Mouse (Mus musculus): ENCODE data around the gene Slc25a39.

The Slc25a39 gene

GRCm38 (mm10) chr11:102437120-102438061, 29.6 kb upstream of the Slc25a39 start:
- no peak for DNase-seq (ENCODE audit: extremely low read depth, insufficient read length, low spot score)

GRCm38 (mm10) chr11:102436471-102436790, 28.7 kb upstream of the Slc25a39 start:
- DNase-seq (ENCODE audit: extremely low read depth, insufficient read length, low spot score), result no peak

DNA sequence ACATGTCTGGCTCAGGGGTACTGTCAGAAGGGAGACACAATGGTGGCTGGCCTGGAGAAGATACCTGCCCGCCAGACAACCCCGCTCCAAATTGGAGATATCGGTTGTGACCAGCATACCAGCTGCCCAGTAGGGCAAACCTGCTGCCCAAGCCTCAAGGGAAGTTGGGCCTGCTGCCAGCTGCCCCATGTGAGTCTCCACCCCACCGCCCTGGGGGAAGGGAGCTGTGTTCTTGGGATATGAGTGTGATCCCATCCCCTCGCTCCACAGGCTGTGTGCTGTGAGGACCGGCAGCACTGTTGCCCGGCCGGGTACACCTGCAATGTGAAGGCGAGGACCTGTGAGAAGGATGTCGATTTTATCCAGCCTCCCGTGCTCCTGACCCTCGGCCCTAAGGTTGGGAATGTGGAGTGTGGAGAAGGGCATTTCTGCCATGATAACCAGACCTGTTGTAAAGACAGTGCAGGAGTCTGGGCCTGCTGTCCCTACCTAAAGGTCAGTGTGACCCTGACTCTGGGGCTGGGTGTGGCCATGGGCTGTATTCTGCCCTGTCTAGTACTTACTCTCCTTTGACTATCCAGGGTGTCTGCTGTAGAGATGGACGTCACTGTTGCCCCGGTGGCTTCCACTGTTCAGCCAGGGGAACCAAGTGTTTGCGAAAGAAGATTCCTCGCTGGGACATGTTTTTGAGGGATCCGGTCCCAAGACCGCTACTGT, 28.2 kb upstream of the Slc25a39 start:
- no peak for DNase-seq (ENCODE audit: extremely low read depth, insufficient read length, low spot score)

GRCm38 (mm10) chr11:102434816-102435705, 27.3 kb upstream of the Slc25a39 start:
- no peak for DNase-seq (ENCODE audit: extremely low read depth, insufficient read length, low spot score)

- peak; percentile 53 for DNase-seq (ENCODE audit: extremely low read depth, insufficient read length, low spot score)
Measured at GRCm38 (mm10) chr11:102434406-102434805, 26.7 kb upstream of the Slc25a39 start.

DNA sequence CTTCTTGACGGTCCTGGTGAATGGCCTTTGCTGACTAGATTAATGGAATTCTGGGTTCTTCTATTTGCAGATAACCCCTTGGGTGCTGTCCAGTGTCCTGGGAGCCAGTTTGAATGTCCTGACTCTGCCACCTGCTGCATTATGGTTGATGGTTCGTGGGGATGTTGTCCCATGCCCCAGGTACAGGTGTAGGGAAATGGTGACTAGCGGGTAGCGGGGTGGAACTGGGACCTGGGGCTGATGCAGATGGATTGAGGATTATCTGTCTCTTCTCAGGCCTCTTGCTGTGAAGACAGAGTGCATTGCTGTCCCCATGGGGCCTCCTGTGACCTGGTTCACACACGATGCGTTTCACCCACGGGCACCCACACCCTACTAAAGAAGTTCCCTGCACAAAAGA, 26.1 kb upstream of the Slc25a39 start:
- DNase-seq (ENCODE audit: extremely low read depth, insufficient read length, low spot score), result no peak

DNA sequence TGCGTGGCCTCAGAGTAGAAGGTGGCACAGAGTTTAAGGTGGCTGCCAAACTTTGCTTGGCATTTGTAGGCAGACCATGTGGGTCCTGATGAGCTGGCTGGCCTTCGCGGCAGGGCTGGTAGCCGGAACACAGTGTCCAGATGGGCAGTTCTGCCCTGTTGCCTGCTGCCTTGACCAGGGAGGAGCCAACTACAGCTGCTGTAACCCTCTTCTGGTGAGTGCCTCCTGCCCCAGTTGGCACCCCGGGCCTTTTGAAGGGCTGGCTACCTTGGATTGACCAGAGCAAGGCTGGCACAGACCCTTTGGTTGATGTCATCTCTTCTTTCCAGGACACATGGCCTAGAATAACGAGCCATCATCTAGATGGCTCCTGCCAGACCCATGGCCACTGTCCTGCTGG, 25.1 kb upstream of the Slc25a39 start:
- DNase-seq (ENCODE audit: extremely low read depth, insufficient read length, low spot score), result peak; percentile 81

DNA sequence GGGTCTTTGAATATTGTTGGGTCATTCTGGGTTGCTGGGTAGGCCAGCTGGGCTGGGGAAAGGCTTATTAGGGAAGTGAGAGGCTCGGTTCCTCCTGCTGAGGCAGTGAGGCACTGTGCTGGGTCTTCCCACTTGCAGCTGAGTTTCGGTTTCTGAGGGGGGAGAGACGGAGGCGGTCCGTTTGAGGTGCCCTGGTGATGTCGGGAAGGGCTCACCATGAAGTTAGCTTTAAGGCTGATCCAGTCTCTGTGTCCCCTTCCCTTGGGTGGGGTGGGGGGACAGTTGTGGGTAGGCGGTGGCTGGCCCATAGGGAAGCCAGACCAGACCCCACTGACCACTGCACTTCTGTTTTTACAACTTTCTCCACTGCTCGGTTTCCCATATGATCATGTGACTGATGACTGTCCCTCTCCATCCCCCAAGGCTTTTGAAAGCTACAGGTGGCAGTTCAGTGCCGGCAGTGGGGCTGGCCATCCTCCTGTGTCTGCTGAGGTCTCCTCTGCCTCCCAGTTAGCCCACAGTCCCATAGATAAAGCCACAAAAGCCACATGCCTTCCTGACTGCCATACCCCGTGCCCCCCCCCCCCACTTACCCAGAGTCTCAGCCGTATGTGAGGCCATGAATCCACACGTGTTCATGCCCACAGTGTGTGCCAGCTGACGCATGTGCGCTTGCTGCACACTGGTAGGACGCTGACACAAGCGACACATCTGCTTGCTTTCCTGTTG, 24.5 kb upstream of the Slc25a39 start:
- peak; percentile 83 for DNase-seq (ENCODE audit: extremely low read depth, insufficient read length, low spot score)

DNA sequence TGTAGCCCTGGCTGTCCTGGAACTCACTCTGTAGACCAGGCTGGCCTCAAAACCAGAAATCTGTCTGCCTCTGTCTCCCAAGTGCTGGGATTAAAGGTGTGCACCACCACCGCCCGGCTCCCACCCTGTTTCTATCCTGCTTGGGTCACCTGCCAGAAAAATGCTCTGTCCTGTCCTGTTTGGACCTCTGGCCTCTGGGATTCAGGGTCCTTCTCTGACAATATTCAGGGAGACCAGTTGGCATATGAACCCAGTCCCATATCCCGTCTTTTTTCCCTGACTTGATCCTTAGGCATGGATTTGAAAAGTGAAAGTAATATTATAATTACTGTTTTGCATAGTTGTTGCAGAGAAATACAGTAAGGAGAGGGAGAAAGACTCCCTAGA, 24.0 kb upstream of the Slc25a39 start:
- no peak for DNase-seq (ENCODE audit: extremely low read depth, insufficient read length, low spot score)

DNA sequence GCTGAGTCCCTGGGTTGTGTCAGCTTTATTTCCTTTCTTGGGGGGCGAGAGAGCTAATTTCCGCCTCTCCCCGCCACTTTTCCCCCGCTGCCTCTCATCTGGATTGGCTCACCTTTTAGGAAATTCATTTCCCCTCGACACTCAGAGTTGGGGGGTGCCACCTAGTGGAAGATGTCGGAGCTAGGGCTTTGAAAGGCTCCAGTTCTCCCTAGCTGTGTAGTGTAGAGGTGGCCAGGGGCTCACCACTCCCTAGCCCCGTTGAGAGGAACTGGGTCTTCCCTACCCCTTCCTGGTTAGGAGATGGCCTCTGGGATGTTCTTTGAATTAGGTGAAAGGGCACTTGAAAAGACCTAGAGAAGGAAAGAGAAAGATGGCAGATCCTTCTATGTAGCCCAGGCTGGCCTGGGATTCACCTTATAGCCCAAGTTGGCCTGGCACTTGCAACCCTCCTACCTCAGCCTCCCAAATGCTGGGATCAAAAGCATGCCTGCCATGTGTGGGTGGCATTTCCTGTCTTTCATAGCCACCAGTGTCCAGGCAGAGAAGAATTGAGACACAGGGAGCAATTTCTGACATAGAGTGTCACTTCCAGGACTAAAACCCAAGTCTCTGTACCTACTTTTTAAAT, 23.4 kb upstream of the Slc25a39 start:
- DNase-seq (ENCODE audit: extremely low read depth, insufficient read length, low spot score), result peak; percentile 71

DNA sequence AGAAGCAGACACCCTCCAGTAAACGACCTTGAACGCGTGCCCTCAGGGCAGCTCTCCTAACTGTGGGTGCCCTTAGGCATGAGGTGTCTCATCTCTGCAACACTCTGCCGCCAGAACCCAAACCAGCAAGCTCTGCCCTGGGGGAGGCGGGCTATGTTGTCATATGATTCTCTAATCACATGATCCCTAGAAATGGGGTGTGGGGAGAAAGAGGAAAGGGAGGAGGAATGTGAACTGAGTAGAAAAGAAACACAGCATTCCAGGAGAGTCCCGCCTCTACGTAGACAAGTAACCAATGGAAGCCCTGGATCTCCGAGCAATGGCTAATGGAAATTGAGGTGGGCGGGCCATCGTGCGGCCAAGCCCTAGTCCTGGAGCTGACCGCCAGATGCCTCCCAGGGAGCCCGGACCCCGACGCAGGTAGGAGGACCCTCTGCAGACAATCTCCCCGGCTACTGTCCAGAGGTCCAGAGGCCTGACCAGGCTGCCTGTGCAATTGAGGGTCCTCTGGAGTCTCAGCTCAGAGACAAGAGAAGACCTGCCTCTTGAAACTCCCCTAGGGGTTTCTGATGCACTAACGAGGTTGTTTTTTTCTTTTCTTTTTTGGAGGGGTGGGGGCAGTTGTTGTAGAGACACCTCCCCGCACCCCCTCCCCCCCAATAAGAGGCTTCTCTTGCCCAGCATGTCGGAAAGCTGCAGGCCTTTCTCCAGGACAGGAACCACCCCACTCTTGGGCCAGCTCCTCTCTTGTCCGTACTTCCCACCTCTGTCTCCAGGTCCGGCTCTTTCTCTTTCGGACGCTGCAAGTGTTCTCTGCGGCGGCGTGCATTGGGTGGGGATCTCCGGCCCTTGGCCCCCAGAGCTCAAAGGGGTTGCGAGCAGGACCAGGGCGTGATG, 22.6 kb upstream of the Slc25a39 start, which contains the start of gene Grn:
Gene Grn, plus strand, starts transcription at position 195 of the 897 bp plus-strand sequence.
- peak; percentile 87 for DNase-seq (ENCODE audit: extremely low read depth, insufficient read length, low spot score)

DNA sequence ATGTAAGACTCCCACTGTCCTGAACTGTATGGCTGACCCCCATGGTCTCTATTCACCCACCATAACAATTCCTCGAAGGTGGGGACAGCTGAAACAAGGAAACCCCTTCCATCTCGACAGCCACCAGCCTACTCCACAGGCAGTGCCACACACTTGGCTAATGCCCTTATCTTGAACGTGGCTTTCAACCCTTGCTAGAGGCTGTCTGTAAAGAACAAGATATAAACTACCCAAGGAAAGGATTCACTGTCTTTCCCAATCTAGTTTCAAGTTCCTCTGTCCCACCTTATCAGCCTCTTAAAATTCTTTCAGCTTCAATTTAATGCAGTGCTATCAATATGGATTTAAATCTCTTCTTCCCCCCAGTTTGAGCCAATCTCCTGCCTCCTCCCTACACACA, 21.8 kb upstream of the Slc25a39 start:
- no peak for DNase-seq (ENCODE audit: extremely low read depth, insufficient read length, low spot score)

DNA sequence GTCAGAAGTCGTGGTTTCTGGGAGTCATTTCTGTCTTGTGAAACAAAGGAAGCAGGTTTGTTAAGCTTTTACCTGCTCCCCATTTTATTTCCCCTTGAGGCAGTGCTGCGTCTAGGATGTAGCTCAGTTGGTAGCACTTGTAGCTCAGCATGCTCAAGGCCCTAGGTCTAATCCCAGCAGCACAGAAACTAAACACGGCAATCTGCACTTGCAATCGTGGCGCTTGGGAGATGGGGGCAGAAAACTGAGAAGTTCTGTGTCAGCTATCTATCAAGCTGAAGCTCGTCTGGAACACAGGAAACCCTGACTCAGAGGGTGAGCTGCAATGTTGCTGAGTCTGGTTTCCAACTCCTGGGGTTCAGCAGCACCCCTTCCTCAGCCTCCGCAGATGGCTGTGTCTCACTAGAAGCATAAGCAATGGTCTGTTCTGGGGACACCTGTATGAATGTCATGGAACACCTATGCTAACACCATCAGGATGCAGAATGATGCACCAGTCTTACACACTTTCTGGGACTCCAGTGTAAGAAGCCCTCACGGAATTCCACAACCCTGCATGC, 21.3 kb upstream of the Slc25a39 start:
- no peak for DNase-seq (ENCODE audit: extremely low read depth, insufficient read length, low spot score)

- peak; percentile 21 for DNase-seq (ENCODE audit: extremely low read depth, insufficient read length, low spot score)
Measured at GRCm38 (mm10) chr11:102425555-102426316, 18.0 kb upstream of the Slc25a39 start.

GRCm38 (mm10) chr11:102424666-102425065, 16.9 kb upstream of the Slc25a39 start:
- DNase-seq (ENCODE audit: extremely low read depth, insufficient read length, low spot score), result peak; percentile 59

DNA sequence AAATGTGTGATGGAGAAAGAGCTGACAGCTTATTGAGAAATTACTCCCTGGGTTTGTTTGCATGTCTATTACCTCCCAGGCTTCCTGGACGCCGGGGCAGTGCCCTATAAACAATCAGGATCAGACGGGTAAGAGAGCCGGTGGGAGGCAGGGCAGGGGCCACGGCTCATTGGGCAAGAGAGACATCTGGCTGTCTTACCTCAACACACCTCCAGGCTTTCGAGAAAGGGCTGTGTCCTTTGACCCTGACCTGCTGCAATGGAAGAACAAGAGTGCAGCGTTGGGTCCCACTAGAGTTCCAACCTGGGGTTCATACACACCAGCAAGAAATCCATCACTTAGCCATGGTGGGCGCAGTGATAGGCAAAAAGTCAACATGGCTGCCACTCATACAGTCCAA, 13.8 kb upstream of the Slc25a39 start:
- no peak for DNase-seq (ENCODE audit: extremely low read depth, insufficient read length, low spot score)

- peak; percentile 25 for DNase-seq (ENCODE audit: extremely low read depth, insufficient read length, low spot score)
Measured at GRCm38 (mm10) chr11:102418887-102419286, 11.1 kb upstream of the Slc25a39 start.

DNA sequence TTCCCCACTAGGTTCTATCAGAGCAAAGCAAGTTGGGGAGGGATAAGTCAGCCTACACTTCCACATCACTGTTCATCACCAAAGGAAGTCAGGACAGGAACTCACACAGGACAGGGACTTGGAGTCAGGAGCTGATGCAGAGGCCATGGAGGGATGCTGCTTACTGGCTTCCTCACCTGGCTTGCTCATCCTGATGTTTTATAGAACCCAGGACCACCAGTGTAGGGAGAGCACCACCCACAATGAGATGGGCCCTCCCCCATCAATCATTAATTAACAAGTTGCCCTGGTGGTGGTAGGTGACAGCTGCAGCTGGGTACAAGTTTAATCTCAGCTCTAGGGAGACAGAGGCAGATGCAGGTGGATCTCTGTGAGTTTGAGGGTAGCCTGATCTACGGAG, 9.4 kb upstream of the Slc25a39 start:
- DNase-seq (ENCODE audit: extremely low read depth, insufficient read length, low spot score), result no peak

All from 3134 (cell line).